Mouse (Mus musculus) limb, embryonic 13.5 days (tissue): ENCODE results near the gene Ptprm. TPM values are rescaled to one million over a fixed set of nuclear protein-coding genes. Genes with fewer than 3 reads are reported as not detected.

Experiments
- ATAC-seq: fragments of 200-750 bp; cut with Nextera tagmentation; 2 replicates; pipeline ENCODE4 v1.8.0; 2017; ENCODE audit warnings: low read depth, moderate number of reproducible peaks, moderate TSS enrichment; ENCODE audit not compliant: low FRiP score
- H3K27ac ChIP-seq: fragments of 300-500 bp; sonication (generic); 2 replicates; pipeline ENCODE4 v1.5.1; 2015; ENCODE audit warnings: inconsistent platforms, mild to moderate bottlenecking, moderate library complexity
- H3K27me3 ChIP-seq: fragments of 300-500 bp; sonication (generic); 2 replicates; pipeline ENCODE4 v1.6.1; 2015; ENCODE audit warnings: mild to moderate bottlenecking, inconsistent platforms
- H3K36me3 ChIP-seq: fragments of 300-500 bp; sonication (generic); 2 replicates; pipeline ENCODE4 v1.6.1; 2015; ENCODE audit warnings: inconsistent platforms, mild to moderate bottlenecking, moderate library complexity
- H3K4me1 ChIP-seq: fragments of 300-500 bp; sonication (generic); 2 replicates; pipeline ENCODE4 v1.6.1; 2015; ENCODE audit warnings: inconsistent platforms
- H3K4me2 ChIP-seq: fragments of 300-500 bp; sonication (generic); replicated peaks from 2 replicates; pipeline ENCODE4 v1.6.1; 2015; ENCODE audit warnings: inconsistent platforms, mild to moderate bottlenecking, moderate library complexity
- H3K4me3 ChIP-seq: fragments of 300-500 bp; sonication (generic); 2 replicates; pipeline ENCODE4 v1.5.1; 2015; ENCODE audit warnings: moderate library complexity, mild to moderate bottlenecking, inconsistent platforms
- H3K9ac ChIP-seq: fragments of 300-500 bp; sonication (generic); 2 replicates; pipeline ENCODE4 v1.6.1; 2015; ENCODE audit warnings: mild to moderate bottlenecking, inconsistent platforms
- H3K9me3 ChIP-seq: fragments of 300-500 bp; sonication (generic); 2 replicates; pipeline ENCODE4 v1.6.1; 2016; ENCODE audit warnings: inconsistent platforms
- WGBS: fragments of 180-500 bp; shearing (Covaris S2); methylation state at CpG from one replicate; pipeline ENCODE4 v1.1.7; 2015; 5-methylcytosine and 5-hydroxymethylcytosine counted together
- polyA plus RNA-seq: library from polyadenylated mRNA; unstranded; fragments of >200 nt; fragmentation: Nextera tagmentation; extraction: Ambion mirVana; gene quantifications from 2 replicates; pipeline ENCODE4 v1.2.1, GENCODE M21; 2015

The Ptprm gene
- polyA plus RNA-seq, 1 experiment from 2014 or later, result 14.9 TPM

GRCm38 (mm10) chr17:67084501-67084900 is 269.8 kb downstream of the Ptprm start:
- no peak overlapping the region for H3K9ac ChIP-seq
- no peak overlapping the region for H3K4me2 ChIP-seq
- WGBS, result 43% methylated on average over 4 of the region's 4 CpGs
- peaks cover 19% of the 10 kb centered on the region for H3K4me1 ChIP-seq
- no peaks in the 10 kb centered on the region for H3K36me3 ChIP-seq
- H3K27me3 ChIP-seq, result no peaks in the 10 kb centered on the region
- H3K9me3 ChIP-seq, result no peaks in the 10 kb centered on the region
- H3K4me3 ChIP-seq, result no peak overlapping the region
- no peak for ATAC-seq
- H3K27ac ChIP-seq, result no peak overlapping the region

- Histone ChIP-seq H3K4me2 (no peak overlapping the region), H3K4me1 (peaks cover 22% of the 10 kb centered on the region)
- 67% methylated on average over 5 of the region's 5 CpGs for WGBS
Observed at GRCm38 (mm10) chr17:67084093-67084492, 270.2 kb downstream of the Ptprm start.

GRCm38 (mm10) chr17:67079570-67079969 is 274.7 kb downstream of the Ptprm start:
- Histone ChIP-seq H3K9ac (no peak overlapping the region), H3K27ac (no peak overlapping the region), H3K36me3 (no peaks in the 10 kb centered on the region), H3K4me1 (peaks cover 16% of the 10 kb centered on the region), H3K27me3 (no peaks in the 10 kb centered on the region), H3K4me2 (no peak overlapping the region), H3K9me3 (no peaks in the 10 kb centered on the region), H3K4me3 (no peak overlapping the region)
- no peak for ATAC-seq
- 56% methylated on average over 1 of the region's 1 CpGs for WGBS

More at GRCm38 (mm10) chr17:67084093-67084492, 270.2 kb downstream of the Ptprm start:
- Histone ChIP-seq H3K4me3 (no peak overlapping the region), H3K27ac (no peak overlapping the region), H3K9ac (no peak overlapping the region), H3K36me3 (no peaks in the 10 kb centered on the region), H3K9me3 (no peaks in the 10 kb centered on the region), H3K27me3 (no peaks in the 10 kb centered on the region)
- ATAC-seq, result no peak

GRCm38 (mm10) chr17:67073580-67073979 is 280.7 kb downstream of the Ptprm start:
- H3K9ac ChIP-seq, result no peak overlapping the region
- H3K4me3 ChIP-seq, result no peak overlapping the region
- H3K9me3 ChIP-seq, result no peaks in the 10 kb centered on the region
- no peak for ATAC-seq
- 71% methylated on average over 4 of the region's 4 CpGs for WGBS
- peaks cover 11% of the 10 kb centered on the region for H3K4me1 ChIP-seq
- H3K27me3 ChIP-seq, result no peaks in the 10 kb centered on the region
- no peak overlapping the region for H3K27ac ChIP-seq
- H3K4me2 ChIP-seq, result no peak overlapping the region
- no peaks in the 10 kb centered on the region for H3K36me3 ChIP-seq

GRCm38 (mm10) chr17:67073139-67073538 is 281.1 kb downstream of the Ptprm start:
- H3K9ac ChIP-seq, result no peak overlapping the region
- H3K4me2 ChIP-seq, result no peak overlapping the region
- H3K27ac ChIP-seq, result no peak overlapping the region
- H3K4me1 ChIP-seq, result peaks cover 11% of the 10 kb centered on the region
- 67% methylated on average over 6 of the region's 6 CpGs for WGBS
- H3K4me3 ChIP-seq, result no peak overlapping the region
- H3K27me3 ChIP-seq, result no peaks in the 10 kb centered on the region
- H3K9me3 ChIP-seq, result no peaks in the 10 kb centered on the region
- no peak for ATAC-seq
- H3K36me3 ChIP-seq, result no peaks in the 10 kb centered on the region

- Histone ChIP-seq H3K36me3 (no peaks in the 10 kb centered on the region), H3K4me3 (no peak overlapping the region), H3K4me1 (peaks cover 11% of the 10 kb centered on the region), H3K27me3 (no peaks in the 10 kb centered on the region), H3K9ac (no peak overlapping the region), H3K27ac (no peak overlapping the region), H3K9me3 (no peaks in the 10 kb centered on the region), H3K4me2 (no peak overlapping the region)
- ATAC-seq, result no peak
- 87% methylated on average over 7 of the region's 7 CpGs for WGBS
Observed at GRCm38 (mm10) chr17:67071231-67072009, 282.8 kb downstream of the Ptprm start.

GRCm38 (mm10) chr17:67063611-67064010 is 290.6 kb downstream of the Ptprm start:
- no peak for ATAC-seq
- WGBS, result 80% methylated on average over 5 of the region's 5 CpGs
- Histone ChIP-seq H3K9me3 (no peaks in the 10 kb centered on the region), H3K4me1 (no peaks in the 10 kb centered on the region), H3K4me3 (no peak overlapping the region), H3K9ac (no peak overlapping the region), H3K4me2 (no peak overlapping the region), H3K36me3 (no peaks in the 10 kb centered on the region), H3K27me3 (no peaks in the 10 kb centered on the region), H3K27ac (no peak overlapping the region)

GRCm38 (mm10) chr17:67055681-67056080 is 298.6 kb downstream of the Ptprm start:
- ATAC-seq, result no peak
- H3K27me3 ChIP-seq, result no peaks in the 10 kb centered on the region
- WGBS, result 88% methylated on average over 6 of the region's 6 CpGs

GRCm38 (mm10) chr17:67054202-67054601 is 300.1 kb downstream of the Ptprm start:
- H3K36me3 ChIP-seq, result no peaks in the 10 kb centered on the region
- WGBS, result 92% methylated on average over 10 of the region's 10 CpGs

More at GRCm38 (mm10) chr17:67055681-67056080, 298.6 kb downstream of the Ptprm start:
- no peaks in the 10 kb centered on the region for H3K4me1 ChIP-seq
- H3K27ac ChIP-seq, result no peak overlapping the region
- no peak overlapping the region for H3K4me2 ChIP-seq
- no peaks in the 10 kb centered on the region for H3K36me3 ChIP-seq
- no peak overlapping the region for H3K9ac ChIP-seq
- no peaks in the 10 kb centered on the region for H3K9me3 ChIP-seq
- no peak overlapping the region for H3K4me3 ChIP-seq

GRCm38 (mm10) chr17:67052624-67053314 is 301.5 kb downstream of the Ptprm start:
- no peak for ATAC-seq
- H3K9me3 ChIP-seq, result no peaks in the 10 kb centered on the region
- no peak overlapping the region for H3K4me2 ChIP-seq
- H3K4me1 ChIP-seq, result no peaks in the 10 kb centered on the region
- no peak overlapping the region for H3K9ac ChIP-seq
- no peaks in the 10 kb centered on the region for H3K27me3 ChIP-seq
- WGBS, result 76% methylated on average over 11 of the region's 11 CpGs
- H3K4me3 ChIP-seq, result no peak overlapping the region
- no peak overlapping the region for H3K27ac ChIP-seq
- no peaks in the 10 kb centered on the region for H3K36me3 ChIP-seq

More at GRCm38 (mm10) chr17:67054202-67054601, 300.1 kb downstream of the Ptprm start:
- no peaks in the 10 kb centered on the region for H3K4me1 ChIP-seq
- H3K4me3 ChIP-seq, result no peak overlapping the region
- no peaks in the 10 kb centered on the region for H3K9me3 ChIP-seq
- no peak overlapping the region for H3K4me2 ChIP-seq
- ATAC-seq, result no peak
- H3K27ac ChIP-seq, result no peak overlapping the region
- H3K9ac ChIP-seq, result no peak overlapping the region
- no peaks in the 10 kb centered on the region for H3K27me3 ChIP-seq

- 72% methylated on average over 4 of the region's 4 CpGs for WGBS
- ATAC-seq, result no peak
- H3K4me3 ChIP-seq, result no peak overlapping the region
- H3K4me1 ChIP-seq, result no peaks in the 10 kb centered on the region
- H3K9ac ChIP-seq, result no peak overlapping the region
- H3K27ac ChIP-seq, result no peak overlapping the region
- no peaks in the 10 kb centered on the region for H3K9me3 ChIP-seq
- no peaks in the 10 kb centered on the region for H3K27me3 ChIP-seq
- H3K36me3 ChIP-seq, result no peaks in the 10 kb centered on the region
- H3K4me2 ChIP-seq, result no peak overlapping the region
Observed at GRCm38 (mm10) chr17:67047697-67048096, 306.6 kb downstream of the Ptprm start.

- ATAC-seq, result no peak
- 67% methylated on average over 6 of the region's 6 CpGs for WGBS
- Histone ChIP-seq H3K9ac (no peak overlapping the region), H3K36me3 (0 out of 2 replicates have a peak, but pooled peaks cover 7% of the 10 kb centered on the region), H3K27me3 (no peaks in the 10 kb centered on the region), H3K4me1 (no peaks in the 10 kb centered on the region), H3K9me3 (no peaks in the 10 kb centered on the region), H3K4me2 (no peak overlapping the region), H3K4me3 (no peak overlapping the region), H3K27ac (no peak overlapping the region)
Observed at GRCm38 (mm10) chr17:67038558-67038957, 315.7 kb downstream of the Ptprm start.
